Mouse (Mus musculus) bone marrow, adult 2 months (tissue): ENCODE measurements around the gene Fam120c.

Experiments
- CTCF ChIP-seq: fragments of 200-500 bp; IDR thresholded peaks from 2 replicates; pipeline ENCODE4 v1.5.1; 2011; ENCODE audit warnings: low read length, control low read depth; ENCODE audit not compliant: control insufficient read depth, insufficient read depth
- POLR2A ChIP-seq: fragments of 200-500 bp; IDR thresholded peaks from 2 replicates; pipeline ENCODE4 v1.6.1; 2011; ENCODE audit warnings: low read depth, mild to moderate bottlenecking, control low read depth, low read length, borderline replicate concordance; ENCODE audit not compliant: control insufficient read depth

GRCm38 (mm10) chrX:151347278-151347677, 3.3 kb downstream of the Fam120c start:
- TF ChIP-seq CTCF (no peak), POLR2A (no peak)
